13 mouse cellular contexts compared by ENCODE assay signal in genomic region chr17:71159720-71160119, GRCm38 (mm10). TPM values are rescaled to one million over a fixed set of nuclear protein-coding genes. Genes with fewer than 3 reads are reported as not detected.
A peak's percentile ranks its signal among the peaks of the same experiment; 100 is the strongest.
DNase-seq lines count a peak whose midpoint lies in the region; ATAC-seq and TF ChIP-seq lines count a peak whose summit lies in the region.
"Had no signal": no experiment of that assay in that cellular context is flagged by ENCODE, and none has a peak within 500 bp of the region (broad histone marks: within the 10 kb centered on the region; RNA-seq: fewer than 3 reads in every experiment).

No protein-coding gene starts in this region.

- no peak overlapping the region for H3K9ac ChIP-seq in forebrain, embryonic 14.5 days (ENCODE audit: low read length)
- H3K9ac ChIP-seq in forebrain, embryonic 13.5 days = no peak overlapping the region
- H3K9ac ChIP-seq in embryonic facial prominence, embryonic 11.5 days (replicated peaks; ENCODE audit: low read length) = no peak overlapping the region
- H3K9ac ChIP-seq in limb, embryonic 12.5 days (replicated peaks) = no peak overlapping the region
- H3K9ac ChIP-seq: heart, embryonic 12.5 days; hindbrain, embryonic 15.5 days had no signal

- ATAC-seq in forebrain, embryonic 14.5 days = 0 out of 2 replicates have a peak, but pooled peaks have one; percentile 34
- no peak for ATAC-seq in forebrain, embryonic 13.5 days
- ATAC-seq in embryonic facial prominence, embryonic 11.5 days (replicated peaks; ENCODE audit: insufficient number of reproducible peaks, low FRiP score, low TSS enrichment, low read depth) = peak; percentile 36; the same call in 1 of the 2 replicates
- no peak for ATAC-seq in limb, embryonic 12.5 days (ENCODE audit: insufficient number of reproducible peaks, insufficient read depth, low FRiP score, low TSS enrichment, low read depth)

- no peaks in the 10 kb centered on the region for H3K9me3 ChIP-seq in forebrain, embryonic 14.5 days (replicated peaks; ENCODE audit: control insufficient read depth, low read length)
- H3K9me3 ChIP-seq in forebrain, embryonic 13.5 days (replicated peaks) = no peaks in the 10 kb centered on the region
- no peaks in the 10 kb centered on the region for H3K9me3 ChIP-seq in embryonic facial prominence, embryonic 11.5 days (replicated peaks; ENCODE audit: control insufficient read depth, low read length)
- H3K9me3 ChIP-seq in limb, embryonic 12.5 days = no peaks in the 10 kb centered on the region
- H3K9me3 ChIP-seq: heart, embryonic 12.5 days; hindbrain, embryonic 15.5 days; megakaryocyte, embryonic 14.5 days had no signal

- TF ChIP-seq CTCF in layer of hippocampus, adult 2 months (conservative IDR thresholded peaks at IDR 0.05) = no peak

- DNase-seq in forebrain, embryonic 14.5 days (ENCODE audit: low spot score) = peak; percentile 19
- peak in 1 of 2 experiments; percentile 19 for DNase-seq in layer of hippocampus, adult 2 months (ENCODE audit: low spot score in 2 of 2)
- DNase-seq in layer of hippocampus, adult 8-10 months (ENCODE audit: low spot score in 2 of 2) = no peak
- DNase-seq in embryonic facial prominence, embryonic 11.5 days (ENCODE audit: low spot score) = peak; percentile 80
- no peak for DNase-seq in Muller cell, postnatal 12 days (ENCODE audit: inconsistent ontology term)
- DNase-seq in MN1 (ENCODE audit: low spot score) = no peak
- DNase-seq: cerebellum, adult 8-10 months; gastrocnemius, adult 2 months had no signal

- WGBS in forebrain, embryonic 14.5 days = 69% methylated on average over 8 of the region's 8 CpGs
- 64% methylated on average over 8 of the region's 8 CpGs for WGBS in forebrain, embryonic 13.5 days
- 44% methylated on average over 8 of the region's 8 CpGs for WGBS in embryonic facial prominence, embryonic 11.5 days
- WGBS in limb, embryonic 12.5 days = 37% methylated on average over 8 of the region's 8 CpGs

- H3K4me1 ChIP-seq in forebrain, embryonic 14.5 days (ENCODE audit: control insufficient read depth, insufficient read depth, low read length) = peaks cover 8% of the 10 kb centered on the region; the same call in 1 of the 2 replicates
- peaks cover 10% of the 10 kb centered on the region; the same call in 1 of the 2 replicates for H3K4me1 ChIP-seq in forebrain, embryonic 13.5 days
- H3K4me1 ChIP-seq in embryonic facial prominence, embryonic 11.5 days (ENCODE audit: control insufficient read depth, insufficient read depth, low read length) = peaks cover 5% of the 10 kb centered on the region
- H3K4me1 ChIP-seq in limb, embryonic 12.5 days (replicated peaks) = peaks cover 29% of the 10 kb centered on the region

- H3K27ac ChIP-seq in forebrain, embryonic 14.5 days (ENCODE audit: low read depth, low read length) = no peak overlapping the region
- no peak overlapping the region for H3K27ac ChIP-seq in forebrain, embryonic 13.5 days
- peak overlapping the region; percentile 37; the same call in 1 of the 2 replicates for H3K27ac ChIP-seq in layer of hippocampus, adult 2 months
- H3K27ac ChIP-seq in embryonic facial prominence, embryonic 11.5 days (replicated peaks; ENCODE audit: low read depth, low read length) = peak overlapping the region; percentile 68
- H3K27ac ChIP-seq in limb, embryonic 12.5 days = peak overlapping the region; percentile 91
- H3K27ac ChIP-seq: gastrocnemius, adult 2 months; hindbrain, embryonic 15.5 days had no signal

- no peaks in the 10 kb centered on the region for H3K27me3 ChIP-seq in forebrain, embryonic 14.5 days (replicated peaks; ENCODE audit: control insufficient read depth, insufficient read depth, low read length)
- no peaks in the 10 kb centered on the region for H3K27me3 ChIP-seq in forebrain, embryonic 13.5 days
- no peaks in the 10 kb centered on the region for H3K27me3 ChIP-seq in embryonic facial prominence, embryonic 11.5 days (ENCODE audit: control insufficient read depth, insufficient read depth, low read length)
- no peaks in the 10 kb centered on the region for H3K27me3 ChIP-seq in limb, embryonic 12.5 days
- H3K27me3 ChIP-seq: heart, embryonic 12.5 days; hindbrain, embryonic 15.5 days; megakaryocyte, embryonic 14.5 days had no signal

- H3K4me2 ChIP-seq in forebrain, embryonic 14.5 days (ENCODE audit: low read length) = no peak overlapping the region
- no peak overlapping the region for H3K4me2 ChIP-seq in forebrain, embryonic 13.5 days
- no peak overlapping the region for H3K4me2 ChIP-seq in embryonic facial prominence, embryonic 11.5 days (ENCODE audit: low read depth, low read length)
- H3K4me2 ChIP-seq in limb, embryonic 12.5 days = peak overlapping the region; percentile 18; the same call in 1 of the 2 replicates
- H3K4me2 ChIP-seq: heart, embryonic 12.5 days; hindbrain, embryonic 15.5 days had no signal

- H3K4me3 ChIP-seq in forebrain, embryonic 14.5 days (ENCODE audit: low read depth, low read length) = no peak overlapping the region
- H3K4me3 ChIP-seq in forebrain, embryonic 13.5 days = no peak overlapping the region
- H3K4me3 ChIP-seq in layer of hippocampus, adult 2 months = no peak overlapping the region
- H3K4me3 ChIP-seq in embryonic facial prominence, embryonic 11.5 days (ENCODE audit: low read depth, low read length) = no peak overlapping the region
- no peak overlapping the region for H3K4me3 ChIP-seq in limb, embryonic 12.5 days (replicated peaks)
- H3K4me3 ChIP-seq: gastrocnemius, adult 2 months; heart, embryonic 12.5 days; hindbrain, embryonic 15.5 days; megakaryocyte, embryonic 14.5 days had no signal

- H3K36me3 ChIP-seq in forebrain, embryonic 14.5 days (ENCODE audit: control insufficient read depth, insufficient read depth, low read length) = no peaks in the 10 kb centered on the region
- H3K36me3 ChIP-seq in forebrain, embryonic 13.5 days (ENCODE audit: poor library complexity, severe bottlenecking) = no peaks in the 10 kb centered on the region
- H3K36me3 ChIP-seq in embryonic facial prominence, embryonic 11.5 days (replicated peaks; ENCODE audit: control insufficient read depth, insufficient read depth, low read depth, low read length) = no peaks in the 10 kb centered on the region
- H3K36me3 ChIP-seq in limb, embryonic 12.5 days = no peaks in the 10 kb centered on the region
- H3K36me3 ChIP-seq: heart, embryonic 12.5 days; hindbrain, embryonic 15.5 days had no signal

RNA-seq across cellular contexts. Expression of gene Lpin2, which starts 22.6 kb away (rescaled TPM):
- 29.8 and 36.7 TPM in 2 replicates for polyA plus RNA-seq in forebrain, embryonic 14.5 days (2014; fragmentation: Nextera tagmentation; extraction: Ambion mirVana)
- polyA plus RNA-seq in forebrain, embryonic 13.5 days (2015; fragmentation: Nextera tagmentation; extraction: Ambion mirVana) = 34.1 and 37.5 TPM in 2 replicates
- 100 to 1,000 TPM in 1 of 2 experiments, 10 to 100 TPM in 1; 95.8 to 109 TPM for total RNA-seq in layer of hippocampus, adult 2 months (2021)
- total RNA-seq in layer of hippocampus, adult 8-10 months (2022) = 100 to 1,000 TPM in 2 of 4 experiments, 10 to 100 TPM in 2; 87.1 to 123 (median 105) TPM
- 46.3 and 49.4 TPM in 2 replicates for polyA plus RNA-seq in embryonic facial prominence, embryonic 11.5 days (2014; fragmentation: Nextera tagmentation; extraction: Ambion mirVana)
- 62.9 and 63.3 TPM in 2 replicates for polyA plus RNA-seq in limb, embryonic 12.5 days (2016; fragmentation: Nextera tagmentation; extraction: Ambion mirVana)

Comparison
In these comparisons a context has a peak if more than half of its experiments do, and no peak if none do; other contexts are left out.
1. ATAC-seq: peak in forebrain, embryonic 14.5 days (single experiment) and embryonic facial prominence, embryonic 11.5 days (single experiment); none in forebrain, embryonic 13.5 days (single experiment) and limb, embryonic 12.5 days (single experiment).
2. DNase-seq: peak in forebrain, embryonic 14.5 days (single experiment) and embryonic facial prominence, embryonic 11.5 days (single experiment); none in layer of hippocampus, adult 8-10 months (0 of 2), Muller cell, postnatal 12 days (single experiment) and MN1 (single experiment).
3. H3K27ac ChIP-seq: peak in layer of hippocampus, adult 2 months (single experiment), embryonic facial prominence, embryonic 11.5 days (single experiment) and limb, embryonic 12.5 days (single experiment); none in forebrain, embryonic 14.5 days (single experiment) and forebrain, embryonic 13.5 days (single experiment).